Mouse (Mus musculus): ENCODE results near the gene Ecm1. TPM values are rescaled to one million over a fixed set of nuclear protein-coding genes. Genes with fewer than 3 reads are reported as not detected.

The Ecm1 gene
- 174 and 208 TPM in 2 replicates for polyA plus RNA-seq (2015; fragmentation: Nextera tagmentation; extraction: Ambion mirVana)

DNA sequence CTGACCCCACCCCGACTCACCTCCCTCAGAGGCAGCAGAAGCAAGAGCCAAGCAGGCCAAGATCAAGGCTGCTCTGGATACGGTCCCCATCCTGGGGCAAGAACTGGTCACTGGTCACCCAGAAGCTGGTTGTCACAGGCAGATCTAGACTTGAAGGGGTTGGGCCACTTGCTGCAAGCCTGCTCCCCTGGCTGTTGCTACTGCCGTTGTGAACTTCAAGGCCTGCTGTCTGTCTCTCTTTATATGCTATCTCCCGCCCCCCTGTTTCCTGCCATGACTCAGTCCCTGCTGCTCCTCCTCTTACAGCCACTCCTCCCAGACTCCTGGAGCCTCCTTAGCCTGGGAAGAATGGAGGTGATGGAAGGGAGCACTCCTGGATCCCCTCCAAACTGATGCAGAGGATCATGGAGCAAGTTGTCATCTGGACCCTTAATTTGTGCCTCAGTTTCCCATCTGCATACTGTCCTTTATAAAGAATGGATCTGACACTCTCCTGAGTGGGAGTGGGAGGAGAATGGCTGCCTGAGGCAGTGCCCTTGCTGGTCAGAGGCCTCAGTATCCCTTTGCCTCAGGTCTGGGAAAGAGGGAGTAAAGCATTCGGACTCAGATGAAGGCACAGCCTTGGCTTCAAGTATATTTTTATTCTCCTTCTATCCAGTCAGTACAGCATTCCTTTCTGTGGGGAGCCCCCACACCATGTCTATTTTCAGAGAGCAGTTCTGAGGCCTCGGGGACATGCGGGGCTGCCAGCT lies at the start of gene Ecm1:
TSS of gene Ecm1 (minus strand) at position 217 of the 752 bp plus-strand sequence.
- Histone ChIP-seq H3K4me1 (ENCODE audit: insufficient read depth, low read length) (peaks cover 36% of the 10 kb centered on the region), H3K9ac (replicated peaks; ENCODE audit: low read length) (peak within 1 kb of the TSS; percentile 46)

DNA sequence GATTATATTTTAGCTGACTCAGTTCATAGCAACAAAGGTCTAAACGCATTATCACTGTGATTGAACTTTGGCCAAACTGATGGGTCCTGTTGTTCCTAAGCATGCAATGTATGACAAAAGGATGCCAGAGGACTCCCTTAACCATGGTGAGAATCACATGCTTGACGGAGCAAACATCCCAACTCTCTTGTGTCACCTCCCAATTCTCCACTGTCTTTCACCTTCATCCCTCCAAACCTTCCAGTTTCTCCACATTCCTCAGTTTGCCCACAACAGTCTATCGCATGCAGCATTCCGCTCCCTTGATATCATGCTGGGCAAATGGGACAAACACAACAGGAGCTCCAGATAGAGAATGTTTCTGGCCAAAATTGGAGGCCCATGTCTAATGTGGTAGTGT lies 46.1 kb upstream of the Ecm1 start:
- Histone ChIP-seq H3K36me3 (ENCODE audit: insufficient read depth, low read length) (peaks cover 50% of the 10 kb centered on the region), H3K4me1 (ENCODE audit: insufficient read depth, low read length) (no peaks in the 10 kb centered on the region), H3K4me2 (replicated peaks; ENCODE audit: low read depth, low read length) (no peak overlapping the region), H3K27ac (ENCODE audit: low read length) (no peak overlapping the region), H3K4me3 (ENCODE audit: low read length) (no peak overlapping the region), H3K27me3 (ENCODE audit: insufficient read depth, low read length) (no peaks in the 10 kb centered on the region), H3K9ac (replicated peaks; ENCODE audit: low read length) (no peak overlapping the region), H3K9me3 (ENCODE audit: low read length) (no peaks in the 10 kb centered on the region)
- 96% methylated on average over 4 of the region's 4 CpGs for WGBS
- ATAC-seq (ENCODE audit: low FRiP score, low TSS enrichment), result no peak

More for the DNA sequence above, at the start of gene Ecm1:
- peaks cover 25% of the 10 kb centered on the region for H3K36me3 ChIP-seq (ENCODE audit: insufficient read depth, low read length)
- 53% methylated on average over 7 of the region's 7 CpGs for WGBS
- H3K9me3 ChIP-seq (ENCODE audit: low read length), result no peaks in the 10 kb centered on the region
- H3K27ac ChIP-seq (ENCODE audit: low read length), result peak within 1 kb of the TSS; percentile 85
- H3K27me3 ChIP-seq (ENCODE audit: insufficient read depth, low read length), result no peaks in the 10 kb centered on the region
- H3K4me3 ChIP-seq (ENCODE audit: low read length), result peak within 1 kb of the TSS; percentile 20
- H3K4me2 ChIP-seq (replicated peaks; ENCODE audit: low read depth, low read length), result peak within 1 kb of the TSS; percentile 39
- ATAC-seq (ENCODE audit: low FRiP score, low TSS enrichment), result 0 out of 2 replicates have a peak, but pooled peaks have one; percentile 10

DNA sequence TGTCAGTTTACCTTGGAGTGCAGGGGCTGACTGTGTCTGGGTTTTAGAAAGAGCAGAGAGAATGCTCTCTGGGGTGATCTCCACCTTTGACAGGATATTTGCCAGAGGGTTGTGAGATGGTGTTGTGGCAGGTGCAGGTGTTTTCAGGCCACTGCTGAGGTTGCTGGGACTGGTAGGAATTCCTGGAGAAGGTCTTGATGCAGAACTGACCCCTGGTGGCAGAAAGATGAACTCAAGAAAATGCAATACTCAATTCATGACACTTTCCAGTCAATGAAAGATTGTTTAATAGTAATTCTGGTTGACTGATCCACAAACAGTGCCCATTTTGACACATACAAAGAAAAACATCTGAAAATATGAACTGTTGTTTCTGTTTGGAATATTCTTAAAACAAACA lies 32.6 kb upstream of the Ecm1 start:
- H3K27me3 ChIP-seq (ENCODE audit: insufficient read depth, low read length), result no peaks in the 10 kb centered on the region
- no peak overlapping the region for H3K27ac ChIP-seq (ENCODE audit: low read length)
- H3K9ac ChIP-seq (replicated peaks; ENCODE audit: low read length), result no peak overlapping the region
- no peak overlapping the region for H3K4me3 ChIP-seq (ENCODE audit: low read length)
- H3K4me1 ChIP-seq (ENCODE audit: insufficient read depth, low read length), result no peaks in the 10 kb centered on the region
- no peak for ATAC-seq (ENCODE audit: low FRiP score, low TSS enrichment)
- H3K36me3 ChIP-seq (ENCODE audit: insufficient read depth, low read length), result peaks cover 46% of the 10 kb centered on the region
- no peak overlapping the region for H3K4me2 ChIP-seq (replicated peaks; ENCODE audit: low read depth, low read length)
- H3K9me3 ChIP-seq (ENCODE audit: low read length), result no peaks in the 10 kb centered on the region

DNA sequence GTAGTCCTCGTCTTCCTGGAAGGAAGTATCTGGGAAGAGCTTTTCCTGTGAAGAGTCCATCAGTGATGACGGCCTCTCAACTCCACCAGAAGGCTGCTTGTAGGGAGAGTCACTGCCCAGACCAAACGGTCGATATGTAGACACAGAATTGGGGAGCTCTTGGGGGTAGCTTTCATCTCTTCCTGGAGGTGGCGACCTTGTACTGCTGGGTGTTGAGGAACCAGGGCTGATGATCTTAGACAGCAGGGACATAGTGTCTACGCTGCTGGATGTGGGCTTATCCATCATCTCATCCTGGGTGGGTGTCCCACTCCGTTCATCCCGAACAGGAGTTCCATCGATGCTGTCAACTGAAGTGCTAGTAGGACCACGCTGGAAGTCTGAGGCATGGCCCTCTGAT lies 26.2 kb upstream of the Ecm1 start:
- Histone ChIP-seq H3K4me1 (ENCODE audit: insufficient read depth, low read length) (no peaks in the 10 kb centered on the region), H3K27me3 (ENCODE audit: insufficient read depth, low read length) (no peaks in the 10 kb centered on the region), H3K9ac (replicated peaks; ENCODE audit: low read length) (no peak overlapping the region), H3K36me3 (ENCODE audit: insufficient read depth, low read length) (peaks cover 42% of the 10 kb centered on the region), H3K9me3 (ENCODE audit: low read length) (no peaks in the 10 kb centered on the region), H3K27ac (ENCODE audit: low read length) (no peak overlapping the region), H3K4me2 (replicated peaks; ENCODE audit: low read depth, low read length) (no peak overlapping the region), H3K4me3 (ENCODE audit: low read length) (no peak overlapping the region)
- 93% methylated on average over 10 of the region's 10 CpGs for WGBS
- no peak for ATAC-seq (ENCODE audit: low FRiP score, low TSS enrichment)

DNA sequence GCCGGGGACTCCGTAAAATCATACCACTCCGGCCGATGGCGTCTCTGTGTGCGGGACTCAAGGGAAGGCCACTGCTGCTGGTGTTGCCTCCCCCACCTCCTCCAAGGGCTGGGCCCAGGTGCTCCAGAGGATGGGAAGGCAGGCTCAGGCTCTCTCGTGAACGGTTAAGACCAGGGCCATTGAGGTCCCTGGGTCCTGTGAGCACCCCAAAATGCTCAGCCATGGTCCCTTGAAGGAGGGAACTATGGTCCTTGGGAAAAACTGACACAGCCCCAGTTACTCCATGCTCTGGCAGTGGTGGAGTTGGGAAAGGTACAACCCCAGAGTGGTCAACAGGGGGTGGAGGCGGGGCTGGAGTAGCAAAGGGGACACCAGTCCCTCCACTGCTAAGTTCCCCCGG lies 24.4 kb upstream of the Ecm1 start:
- ATAC-seq (ENCODE audit: low FRiP score, low TSS enrichment), result 0 out of 2 replicates have a peak, but pooled peaks have one; percentile 19
- no peaks in the 10 kb centered on the region for H3K4me1 ChIP-seq (ENCODE audit: insufficient read depth, low read length)
- H3K36me3 ChIP-seq (ENCODE audit: insufficient read depth, low read length), result peaks cover 31% of the 10 kb centered on the region

DNA sequence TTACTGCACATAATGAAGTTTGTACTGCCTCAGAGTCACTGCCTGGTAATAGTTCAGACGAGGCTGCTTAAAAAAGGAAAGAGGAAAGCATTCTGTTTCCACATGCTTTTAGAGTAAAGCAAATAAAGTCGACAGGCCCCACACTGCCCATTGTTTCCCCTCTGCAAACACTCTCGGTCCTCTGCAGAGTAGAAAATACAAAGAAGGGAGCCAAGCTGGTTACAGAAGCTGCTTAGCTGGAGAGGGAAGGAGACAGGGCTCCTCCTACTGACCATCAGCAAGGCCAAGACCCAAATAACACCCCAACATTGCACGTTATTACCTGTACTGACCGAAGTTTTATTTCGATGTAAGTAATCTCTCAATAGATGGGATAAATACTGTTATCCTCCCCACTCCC lies 23.6 kb upstream of the Ecm1 start:
- Histone ChIP-seq H3K4me1 (ENCODE audit: insufficient read depth, low read length) (no peaks in the 10 kb centered on the region), H3K27me3 (ENCODE audit: insufficient read depth, low read length) (no peaks in the 10 kb centered on the region), H3K36me3 (ENCODE audit: insufficient read depth, low read length) (peaks cover 25% of the 10 kb centered on the region), H3K27ac (ENCODE audit: low read length) (no peak overlapping the region), H3K4me3 (ENCODE audit: low read length) (no peak overlapping the region), H3K4me2 (replicated peaks; ENCODE audit: low read depth, low read length) (no peak overlapping the region), H3K9me3 (ENCODE audit: low read length) (no peaks in the 10 kb centered on the region), H3K9ac (replicated peaks; ENCODE audit: low read length) (no peak overlapping the region)
- WGBS, result 61% methylated on average over 6 of the region's 6 CpGs
- no peak for ATAC-seq (ENCODE audit: low FRiP score, low TSS enrichment)

More for the DNA sequence above, 24.4 kb upstream of the Ecm1 start:
- Histone ChIP-seq H3K9me3 (ENCODE audit: low read length) (no peaks in the 10 kb centered on the region), H3K27ac (ENCODE audit: low read length) (no peak overlapping the region), H3K9ac (replicated peaks; ENCODE audit: low read length) (no peak overlapping the region), H3K4me3 (ENCODE audit: low read length) (no peak overlapping the region), H3K27me3 (ENCODE audit: insufficient read depth, low read length) (no peaks in the 10 kb centered on the region), H3K4me2 (replicated peaks; ENCODE audit: low read depth, low read length) (no peak overlapping the region)
- 84% methylated on average over 10 of the region's 10 CpGs for WGBS

DNA sequence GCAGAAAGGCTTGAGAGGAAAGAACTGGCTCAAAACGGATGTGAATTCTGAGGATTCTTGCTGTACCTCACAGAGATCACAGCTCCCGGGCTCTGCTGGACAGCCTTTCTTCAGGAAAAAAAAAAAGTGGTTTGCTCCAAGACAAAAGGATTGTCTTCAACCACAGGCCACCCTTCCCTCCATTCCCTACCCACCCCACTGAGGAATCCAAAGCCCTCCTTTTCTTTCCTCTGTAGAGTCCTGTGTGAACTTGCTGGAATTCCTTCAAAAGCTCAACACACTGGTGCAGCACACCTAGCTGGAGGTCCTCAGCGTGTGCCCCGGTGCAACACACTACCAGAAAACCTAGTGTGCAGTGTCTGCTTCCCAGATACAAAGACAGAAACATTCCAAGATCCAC lies 22.4 kb upstream of the Ecm1 start:
- no peaks in the 10 kb centered on the region for H3K27me3 ChIP-seq (ENCODE audit: insufficient read depth, low read length)
- peaks cover 25% of the 10 kb centered on the region for H3K36me3 ChIP-seq (ENCODE audit: insufficient read depth, low read length)
- H3K4me3 ChIP-seq (ENCODE audit: low read length), result no peak overlapping the region
- H3K4me1 ChIP-seq (ENCODE audit: insufficient read depth, low read length), result no peaks in the 10 kb centered on the region
- no peak overlapping the region for H3K27ac ChIP-seq (ENCODE audit: low read length)
- WGBS, result 84% methylated on average over 4 of the region's 4 CpGs
- no peak for ATAC-seq (ENCODE audit: low FRiP score, low TSS enrichment)
- H3K9me3 ChIP-seq (ENCODE audit: low read length), result no peaks in the 10 kb centered on the region
- H3K4me2 ChIP-seq (replicated peaks; ENCODE audit: low read depth, low read length), result no peak overlapping the region
- H3K9ac ChIP-seq (replicated peaks; ENCODE audit: low read length), result no peak overlapping the region

DNA sequence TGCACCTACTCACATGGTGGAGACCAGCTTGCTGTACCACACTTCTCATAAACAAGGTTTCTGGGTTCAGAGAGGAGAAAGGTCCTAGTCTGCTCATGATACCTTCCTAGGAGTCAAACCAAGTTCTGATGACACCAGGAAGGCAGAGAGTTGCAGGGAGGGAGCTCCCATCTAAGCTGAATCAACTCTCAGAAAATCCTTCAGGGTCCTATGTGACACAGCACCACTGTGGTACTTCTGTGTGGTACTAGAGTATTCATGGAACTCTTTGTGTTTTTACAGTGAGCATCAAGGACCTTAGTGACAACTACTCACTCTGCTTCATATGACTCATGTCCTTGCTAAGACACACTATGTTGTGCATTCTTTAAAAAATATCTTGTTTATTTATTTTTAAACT lies 21.3 kb upstream of the Ecm1 start:
- H3K9me3 ChIP-seq (ENCODE audit: low read length), result no peaks in the 10 kb centered on the region
- H3K36me3 ChIP-seq (ENCODE audit: insufficient read depth, low read length), result peaks cover 20% of the 10 kb centered on the region
- H3K4me2 ChIP-seq (replicated peaks; ENCODE audit: low read depth, low read length), result no peak overlapping the region
- ATAC-seq (ENCODE audit: low FRiP score, low TSS enrichment), result no peak
- H3K9ac ChIP-seq (replicated peaks; ENCODE audit: low read length), result no peak overlapping the region
- no peaks in the 10 kb centered on the region for H3K27me3 ChIP-seq (ENCODE audit: insufficient read depth, low read length)
- no peak overlapping the region for H3K27ac ChIP-seq (ENCODE audit: low read length)
- H3K4me3 ChIP-seq (ENCODE audit: low read length), result no peak overlapping the region
- no peaks in the 10 kb centered on the region; the same call in 1 of the 2 replicates for H3K4me1 ChIP-seq (ENCODE audit: insufficient read depth, low read length)

DNA sequence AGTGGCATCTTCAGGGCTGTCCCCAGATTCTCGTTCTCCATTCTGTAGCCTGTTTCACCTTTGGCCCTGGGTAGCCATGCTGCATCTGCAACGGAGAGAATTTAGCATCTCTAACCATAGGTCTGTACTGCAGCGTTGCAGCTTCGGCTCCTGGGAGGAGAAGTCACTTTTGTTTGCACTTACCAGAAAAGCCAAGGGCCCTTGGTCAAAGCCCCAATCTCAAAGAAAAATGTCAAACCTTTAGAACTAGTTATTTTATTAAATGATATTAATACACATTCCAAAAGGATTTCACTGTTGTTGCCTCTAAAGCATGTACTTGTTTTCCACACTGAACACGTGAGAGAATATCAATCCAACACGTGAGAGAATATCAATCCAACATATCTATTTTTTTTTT lies 20.7 kb upstream of the Ecm1 start, which contains the start of gene Tars2:
TSS of gene Tars2 (minus strand) at position 101 of the 400 bp plus-strand sequence.
- H3K36me3 ChIP-seq (ENCODE audit: insufficient read depth, low read length), result peaks cover 15% of the 10 kb centered on the region

DNA sequence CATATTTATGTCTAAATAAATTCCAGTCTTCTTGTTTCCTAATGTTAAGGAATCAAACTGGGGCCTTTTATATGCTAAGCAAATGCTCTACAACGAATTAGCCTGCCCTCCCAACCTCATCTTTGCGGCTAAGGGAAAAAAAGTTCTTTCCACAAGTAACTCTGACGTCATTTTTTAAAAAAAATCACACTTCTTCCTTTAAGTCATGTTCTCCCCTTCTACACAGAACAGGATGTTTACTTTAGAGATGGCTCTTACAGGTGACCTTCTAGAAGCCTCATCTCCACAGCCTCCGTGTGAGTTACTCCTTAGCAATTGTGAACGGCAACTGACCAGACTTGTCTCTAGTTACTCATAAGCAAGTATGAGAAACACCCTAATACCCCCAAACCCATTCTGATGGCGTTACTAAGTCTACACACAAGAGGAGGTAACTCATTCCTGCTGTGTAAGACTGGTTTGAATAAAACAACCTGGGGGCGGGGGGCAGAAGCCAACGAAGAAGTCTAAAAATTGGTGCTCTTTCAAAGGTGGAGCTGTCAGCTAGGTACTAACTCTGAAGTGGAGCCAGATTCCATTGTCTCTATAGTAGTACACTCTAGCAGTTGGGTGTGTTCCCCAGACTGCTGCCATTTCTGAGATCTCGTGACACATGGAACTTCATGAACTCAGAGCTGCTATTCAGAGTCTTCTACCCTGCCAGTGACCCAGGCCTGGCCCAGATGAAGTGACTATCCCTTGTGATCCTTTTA lies 19.3 kb upstream of the Ecm1 start:
- H3K27ac ChIP-seq (ENCODE audit: low read length), result no peak overlapping the region
- H3K4me2 ChIP-seq (replicated peaks; ENCODE audit: low read depth, low read length), result no peak overlapping the region
- no peaks in the 10 kb centered on the region for H3K9me3 ChIP-seq (ENCODE audit: low read length)
- H3K9ac ChIP-seq (replicated peaks; ENCODE audit: low read length), result no peak overlapping the region
- H3K4me3 ChIP-seq (ENCODE audit: low read length), result no peak overlapping the region
- no peak for ATAC-seq (ENCODE audit: low FRiP score, low TSS enrichment)
- WGBS, result 50% methylated on average over 9 of the region's 9 CpGs
- H3K36me3 ChIP-seq (ENCODE audit: insufficient read depth, low read length), result peaks cover 1% of the 10 kb centered on the region; the same call in 1 of the 2 replicates
- H3K4me1 ChIP-seq (ENCODE audit: insufficient read depth, low read length), result peaks cover 4% of the 10 kb centered on the region
- H3K27me3 ChIP-seq (ENCODE audit: insufficient read depth, low read length), result no peaks in the 10 kb centered on the region

More for the DNA sequence above, 20.7 kb upstream of the Ecm1 start, which contains the start of gene Tars2:
- no peak within 1 kb of the TSS for H3K4me2 ChIP-seq (replicated peaks; ENCODE audit: low read depth, low read length)
- H3K27ac ChIP-seq (ENCODE audit: low read length), result no peak within 1 kb of the TSS
- H3K9ac ChIP-seq (replicated peaks; ENCODE audit: low read length), result no peak within 1 kb of the TSS
- H3K9me3 ChIP-seq (ENCODE audit: low read length), result no peaks in the 10 kb centered on the region
- 82% methylated on average over 6 of the region's 6 CpGs for WGBS
- no peaks in the 10 kb centered on the region; the same call in 1 of the 2 replicates for H3K4me1 ChIP-seq (ENCODE audit: insufficient read depth, low read length)
- H3K4me3 ChIP-seq (ENCODE audit: low read length), result no peak within 1 kb of the TSS
- ATAC-seq (ENCODE audit: low FRiP score, low TSS enrichment), result no peak
- H3K27me3 ChIP-seq (ENCODE audit: insufficient read depth, low read length), result no peaks in the 10 kb centered on the region
